Mouse (Mus musculus): Measurements from ENCODE around the gene Cep85l.

Gene Cep85l

DNA sequence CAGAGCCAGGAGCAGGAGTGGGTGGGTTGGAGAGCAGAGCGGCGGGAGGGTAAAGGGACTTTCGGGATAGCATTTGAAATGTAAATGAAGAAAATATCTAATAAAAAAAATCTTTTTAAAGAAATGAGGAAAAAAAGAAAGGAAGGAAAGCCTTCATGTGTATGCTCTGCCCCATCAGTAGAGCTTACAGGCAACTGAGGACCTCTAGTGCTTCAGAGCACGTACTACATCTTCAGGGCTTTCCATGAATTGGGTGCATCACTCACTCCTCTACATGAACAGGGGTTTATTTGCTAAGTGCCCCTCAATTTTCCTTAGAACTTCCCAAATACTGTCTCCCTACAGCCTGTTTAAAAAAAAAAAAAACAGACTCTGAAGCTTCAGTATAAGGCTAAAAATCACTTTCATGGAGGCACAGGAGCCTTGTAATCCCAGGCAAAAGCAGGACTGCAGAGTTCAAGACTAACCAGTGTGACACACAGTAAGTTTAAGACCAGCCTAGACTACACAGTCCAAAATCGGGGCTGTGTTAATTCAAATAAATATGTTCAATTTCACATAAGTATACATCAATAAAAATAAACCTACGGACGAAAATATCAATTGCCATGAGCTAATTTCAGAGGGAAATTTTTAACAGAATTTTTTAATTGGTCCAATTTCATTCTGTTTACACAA, 38.3 kb downstream of the Cep85l start:
- no peak for DNase-seq (ENCODE audit: low spot score)

DNA sequence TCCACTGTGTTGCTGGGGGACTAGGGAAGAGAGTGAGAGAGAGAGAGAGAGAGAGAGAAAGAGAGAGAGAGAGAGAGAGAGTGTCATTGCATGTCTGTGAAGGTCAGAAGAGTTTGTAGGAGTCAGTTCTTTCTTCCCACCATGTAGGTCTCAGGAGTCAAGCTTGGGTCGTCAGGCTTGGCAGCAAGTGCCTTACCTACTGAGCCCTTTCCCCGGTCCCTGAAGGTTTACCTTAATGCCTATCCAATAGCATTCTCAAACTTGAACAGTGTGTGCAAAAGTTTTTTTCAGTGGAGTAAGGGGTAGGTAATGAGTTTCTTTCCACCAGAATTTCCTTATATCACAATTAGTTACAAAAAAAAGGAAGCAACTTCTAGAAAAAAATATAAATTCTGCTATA, 40.7 kb downstream of the Cep85l start:
- no peak for DNase-seq (ENCODE audit: low spot score)

GRCm38 (mm10) chr10:53337162-53337923, 42.4 kb downstream of the Cep85l start, which contains the start of gene Pln:
Gene Pln, plus strand, starts transcription at chr10:53337667.
- DNase-seq (ENCODE audit: low spot score) = no peak

DNA sequence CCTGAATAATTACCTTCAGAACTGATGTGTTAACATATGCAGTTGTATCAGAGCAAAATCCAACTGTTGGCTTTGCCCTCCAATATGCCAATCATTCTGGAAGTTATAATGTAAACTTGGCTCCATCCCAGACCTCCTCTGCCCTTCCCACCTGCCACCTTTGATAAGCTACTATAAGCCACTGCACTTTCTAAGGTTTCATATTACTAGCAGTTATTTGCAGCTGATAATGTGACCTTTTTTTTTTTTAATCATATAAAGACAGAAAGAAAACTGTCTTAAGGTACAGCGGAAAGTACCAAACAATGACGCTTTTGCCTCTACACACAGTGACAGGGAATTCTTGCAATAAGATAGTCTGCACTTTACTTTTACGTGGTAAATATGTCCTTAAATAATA, 43.8 kb downstream of the Cep85l start:
- no peak for DNase-seq (ENCODE audit: low spot score)

DNA sequence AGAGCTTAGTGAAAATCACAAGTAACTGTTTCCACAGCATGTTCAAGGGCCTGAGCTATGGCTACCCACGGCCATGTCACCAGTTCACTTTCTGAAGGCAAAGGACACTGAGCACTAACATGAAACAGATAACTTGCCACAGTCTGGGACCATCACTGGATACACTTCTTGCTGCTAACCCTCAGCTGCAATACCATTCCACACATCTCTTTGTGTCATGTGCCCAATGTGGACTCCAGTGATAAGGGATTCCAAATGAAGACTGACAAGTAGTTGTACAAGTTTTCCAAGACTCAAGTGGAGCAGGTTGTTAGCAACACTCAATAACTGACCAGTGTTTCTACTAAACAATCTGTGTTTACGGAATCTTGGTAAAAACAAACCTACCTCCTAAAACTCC, 44.5 kb downstream of the Cep85l start:
- DNase-seq (ENCODE audit: low spot score) = no peak

DNA sequence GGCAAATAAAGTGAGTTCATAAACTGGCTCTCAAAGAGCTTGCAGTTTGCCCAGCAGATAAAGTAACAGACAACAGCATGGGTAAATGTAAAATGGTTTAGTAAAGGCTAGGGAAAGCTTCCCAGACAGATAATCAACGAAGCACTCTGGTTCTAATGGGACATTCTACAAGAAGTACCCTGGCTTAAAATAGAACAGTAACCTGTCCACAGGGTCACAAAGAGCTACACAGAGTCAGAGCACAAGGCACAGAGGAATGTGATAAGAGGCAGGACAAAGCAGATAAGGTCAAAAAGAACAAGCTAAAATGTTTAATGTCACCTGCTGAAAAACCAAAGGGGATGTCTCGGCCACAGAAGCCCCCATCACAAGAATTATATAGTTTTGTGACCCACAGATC, 47.0 kb downstream of the Cep85l start:
- no peak for DNase-seq (ENCODE audit: low spot score)

- no peak for DNase-seq (ENCODE audit: low spot score)
These were observed 50.5 kb downstream of the Cep85l start for GRCm38 (mm10) chr10:53329257-53329656.

GRCm38 (mm10) chr10:53326367-53326766, 53.4 kb downstream of the Cep85l start:
- no peak for DNase-seq (ENCODE audit: low spot score)

- DNase-seq (ENCODE audit: low spot score) = no peak
These were observed 55.1 kb downstream of the Cep85l start for GRCm38 (mm10) chr10:53324663-53325062.

DNA sequence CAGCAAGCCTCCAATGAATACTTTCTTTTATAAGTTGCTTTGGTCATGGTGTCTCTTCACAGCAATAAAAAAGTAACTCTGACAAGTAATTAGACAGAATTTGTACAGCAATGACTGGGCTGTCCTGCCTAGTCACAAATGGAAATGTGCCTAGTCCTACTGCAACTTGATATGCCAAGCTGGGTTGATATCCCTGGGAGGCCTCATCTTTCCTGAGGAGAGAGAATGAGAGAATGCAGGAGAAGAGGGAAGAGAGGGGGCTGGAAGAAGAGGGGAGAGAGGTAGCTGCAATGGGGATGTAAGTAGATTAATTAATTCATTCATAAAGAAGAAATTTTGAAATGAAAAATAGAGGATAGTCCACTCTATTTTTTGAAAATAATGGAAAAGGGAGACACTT, 56.4 kb downstream of the Cep85l start:
- no peak for DNase-seq (ENCODE audit: low spot score)

DNA sequence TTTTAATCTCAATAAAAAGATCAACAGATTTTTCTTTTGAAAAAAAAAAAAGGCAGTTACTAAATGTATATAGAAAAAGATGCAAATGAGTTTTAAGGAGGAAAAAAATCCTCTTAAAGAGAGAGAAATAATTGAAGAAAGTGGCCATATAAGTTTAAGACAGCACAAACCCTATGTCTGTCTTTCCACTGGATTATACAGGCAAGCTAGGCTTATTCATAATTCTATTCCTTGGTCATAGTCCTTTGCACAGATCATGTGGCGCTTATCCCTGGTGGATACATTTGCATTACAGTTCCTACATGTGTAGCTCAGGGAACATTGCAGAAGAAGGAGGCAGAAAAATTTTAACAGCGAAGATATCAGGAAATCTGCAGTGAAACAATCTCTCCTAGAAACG, 73.1 kb downstream of the Cep85l start:
- no peak for DNase-seq (ENCODE audit: low spot score)

DNA sequence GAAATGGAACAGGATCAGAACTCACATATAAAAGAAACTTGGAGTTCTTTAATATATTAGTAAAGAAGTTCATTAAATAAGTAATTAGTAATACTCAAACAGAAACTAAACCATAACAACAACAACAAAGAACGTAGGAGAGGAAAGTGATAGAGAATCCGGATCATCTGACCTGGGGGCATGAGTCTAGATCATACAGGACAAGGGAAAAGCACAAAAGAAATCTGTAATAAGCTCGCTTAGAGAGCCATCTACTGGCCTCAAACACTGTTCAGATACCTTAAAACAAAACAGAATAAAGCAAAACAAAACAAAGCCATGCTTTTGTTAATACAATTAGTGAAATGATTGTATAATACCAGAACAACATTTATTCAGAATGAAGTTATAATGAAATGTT, 73.9 kb downstream of the Cep85l start:
- DNase-seq (ENCODE audit: low spot score) = no peak

DNA sequence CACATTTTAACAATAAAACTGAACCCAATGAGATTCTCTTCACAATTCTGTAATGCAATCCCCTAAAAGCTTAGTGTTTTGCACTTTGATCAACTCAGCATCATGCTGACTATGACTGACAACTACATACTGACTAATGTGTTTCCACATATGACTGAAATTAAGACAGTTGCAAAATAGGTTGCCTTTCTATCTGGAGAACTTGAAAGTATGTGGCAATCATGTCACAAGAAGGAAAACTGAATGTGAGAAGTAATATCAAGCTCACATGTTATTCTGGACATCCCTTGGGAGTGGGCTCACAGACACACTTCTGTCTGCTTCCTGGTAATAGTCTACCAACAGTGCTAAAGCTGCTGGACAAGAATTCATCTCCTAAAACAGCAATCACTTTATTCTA, 94.6 kb downstream of the Cep85l start:
- DNase-seq (ENCODE audit: low spot score) = no peak

- no peak for DNase-seq (ENCODE audit: low spot score)
These were observed 107.5 kb downstream of the Cep85l start for GRCm38 (mm10) chr10:53272228-53272627.

GRCm38 (mm10) chr10:53262021-53262420, 117.7 kb downstream of the Cep85l start:
- no peak for DNase-seq (ENCODE audit: low spot score)

DNA sequence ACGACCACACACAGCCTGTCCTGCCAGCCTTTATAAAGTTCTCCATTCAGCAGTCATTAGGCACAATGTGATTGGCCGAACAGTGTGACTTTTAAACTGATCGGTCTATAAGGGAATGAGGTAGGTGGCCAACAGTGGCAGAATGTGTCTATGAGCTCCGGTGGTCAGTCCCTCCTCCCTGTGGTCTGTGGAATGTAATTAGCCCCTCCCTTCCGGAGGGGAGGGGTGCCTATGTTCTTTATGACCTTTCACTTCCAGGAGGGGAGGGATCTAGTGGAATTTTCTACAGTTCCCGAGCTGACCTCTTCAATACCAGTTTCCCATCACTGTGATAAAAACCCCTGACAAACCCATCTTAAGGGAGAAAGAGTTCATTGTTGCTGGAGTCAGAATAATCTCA, 144.4 kb downstream of the Cep85l start:
- DNase-seq (ENCODE audit: low spot score) = no peak

DNA sequence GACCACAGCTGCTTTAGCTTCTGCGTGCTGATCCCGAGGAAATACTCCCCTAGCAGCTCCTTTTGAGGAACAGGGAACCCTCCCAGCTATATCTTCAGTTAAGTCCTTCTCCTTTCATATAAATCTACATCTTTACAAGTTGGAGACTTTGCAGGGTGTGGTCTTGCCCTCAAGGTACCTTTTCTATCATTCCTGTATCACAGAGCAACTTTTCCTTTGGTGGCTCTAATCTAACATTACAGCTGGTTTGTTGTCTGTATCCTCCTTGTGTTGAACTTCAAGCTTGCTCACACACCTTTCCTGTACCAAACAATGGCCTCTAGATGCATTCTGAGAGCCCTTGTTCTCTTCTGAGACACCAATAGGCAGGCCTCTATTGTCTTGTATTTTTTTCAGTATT, 145.1 kb downstream of the Cep85l start:
- no peak for DNase-seq (ENCODE audit: low spot score)

- no peak for DNase-seq (ENCODE audit: low spot score)
These were observed 145.6 kb downstream of the Cep85l start for GRCm38 (mm10) chr10:53234086-53234613.

DNA sequence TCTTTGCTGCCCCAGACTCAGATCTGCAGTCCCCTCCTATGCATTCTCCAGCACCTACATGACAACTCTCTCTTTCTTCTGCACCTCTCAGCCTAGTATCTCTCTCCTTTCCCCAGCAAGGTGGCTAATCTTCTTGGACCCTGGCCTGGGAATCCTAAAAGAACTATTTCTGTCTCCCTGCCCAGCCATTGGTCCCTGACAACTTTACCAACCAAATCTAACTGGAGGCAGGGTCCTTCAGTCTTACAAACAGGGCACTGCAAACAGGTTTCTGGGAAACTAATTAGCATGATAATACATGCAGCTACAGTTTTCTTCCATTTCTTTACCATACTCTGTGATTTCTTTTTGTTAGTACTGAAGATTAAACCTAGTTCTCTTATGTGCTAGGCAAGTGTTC, 148.9 kb downstream of the Cep85l start:
- no peak for DNase-seq (ENCODE audit: low spot score)

DNA sequence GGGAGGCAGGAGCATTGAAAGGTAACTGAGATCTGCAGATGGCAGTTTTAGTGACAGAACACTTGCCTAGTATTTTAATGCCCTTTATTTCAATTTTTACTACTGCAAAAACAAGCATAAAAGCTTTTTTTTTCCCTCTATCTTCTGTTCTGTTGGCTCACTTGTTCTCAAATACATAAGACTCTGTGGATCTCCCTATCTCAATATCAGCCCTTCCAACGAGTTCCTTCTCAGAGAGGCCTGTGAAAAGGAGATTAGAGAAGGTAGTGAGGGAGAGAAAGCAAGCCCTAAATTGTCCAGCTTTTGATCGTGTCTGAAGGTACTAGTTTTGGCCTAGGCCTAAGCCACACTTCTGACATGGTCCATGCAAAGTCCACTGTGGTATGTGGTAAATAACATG, 150.6 kb downstream of the Cep85l start:
- no peak for DNase-seq (ENCODE audit: low spot score)

Data from testis, postnatal 10 days (tissue).